Mouse (Mus musculus): ENCODE measurements around the gene Cdkn2b.

DNA sequence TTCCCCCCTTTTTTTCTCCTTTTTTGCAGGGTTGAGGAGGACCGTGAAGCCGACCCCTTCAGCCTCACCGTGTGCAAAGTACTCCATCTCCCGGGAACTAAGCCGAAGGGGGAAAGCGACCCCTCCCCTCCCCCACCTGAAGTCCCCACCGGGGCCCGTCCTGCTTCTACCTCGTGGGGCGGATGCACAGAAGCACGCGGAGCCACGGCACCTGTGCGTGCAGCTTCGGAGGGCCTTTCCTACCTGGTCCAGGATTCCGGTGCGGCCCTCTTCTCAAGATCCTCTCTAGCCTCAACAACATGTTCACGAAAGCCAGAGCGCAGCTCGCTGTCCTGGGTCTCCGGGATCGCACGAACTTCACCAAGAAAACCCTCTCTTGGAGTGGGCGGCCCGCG, 16.8 kb downstream of the Cdkn2b start:
- TF ChIP-seq GATA1 (IDR thresholded peaks at IDR 0.05; ENCODE audit: low read length) (no peak), TAL1 (IDR thresholded peaks at IDR 0.05; ENCODE audit: low read length) (no peak)
